Mouse (Mus musculus) heart, adult 2 months (tissue): Measurements from ENCODE around the gene Aacs.

Experiments used
- EP300 ChIP-seq: fragments of 200-500 bp; IDR thresholded peaks from 2 replicates; pipeline ENCODE4 v1.6.1; 2011; ENCODE audit warnings: low read depth, low read length, control low read depth; ENCODE audit not compliant: insufficient read depth
- POLR2A ChIP-seq: fragments of 200-500 bp; IDR thresholded peaks from 2 replicates; pipeline ENCODE4 v1.6.1; 2011; ENCODE audit warnings: mild to moderate bottlenecking, low read depth, low read length, control low read depth; ENCODE audit not compliant: insufficient read depth

DNA sequence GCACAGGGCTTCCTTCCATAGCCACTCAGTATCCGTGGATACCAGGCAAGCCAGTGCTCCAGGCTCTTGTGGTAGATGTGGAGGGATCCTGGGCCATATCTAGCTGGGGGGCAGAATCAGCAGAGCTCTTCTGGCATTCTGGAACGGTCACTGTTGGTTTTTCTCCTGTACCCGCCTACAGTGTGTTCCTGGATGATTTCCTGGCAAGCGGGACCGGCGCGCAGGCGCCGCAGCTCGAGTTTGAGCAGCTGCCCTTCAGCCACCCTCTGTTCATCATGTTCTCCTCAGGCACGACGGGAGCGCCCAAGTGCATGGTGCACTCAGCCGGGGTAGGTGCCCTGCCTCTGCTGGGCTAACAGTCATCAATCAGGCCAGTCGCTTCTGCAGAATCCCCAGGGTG, 30.4 kb downstream of the Aacs start:
- TF ChIP-seq EP300 (no peak), POLR2A (no peak)
